Mouse (Mus musculus): Measurements from ENCODE around the gene Gm10428. TPM values are rescaled to one million over a fixed set of nuclear protein-coding genes. Genes with fewer than 3 reads are reported as not detected.

Gm10428 gene
- polyA plus RNA-seq, 1 experiment from 2014 or later, result not detected

GRCm38 (mm10) chr11:62756456-62757142 lies 3.7 kb downstream of the Gm10428 start:
- ATAC-seq (replicated peaks; ENCODE audit: low FRiP score) (peak; percentile 99), DNase-seq (ENCODE audit: low spot score) (peak; percentile 98)
- no peaks in the 10 kb centered on the region for H3K36me3 ChIP-seq (ENCODE audit: control insufficient read depth, insufficient read depth, low read length)
- H3K4me2 ChIP-seq (ENCODE audit: low read depth, low read length, severe bottlenecking), result peak overlapping the region; percentile 46
- no peaks in the 10 kb centered on the region; the same call in 1 of the 2 replicates for H3K27me3 ChIP-seq (ENCODE audit: control insufficient read depth, insufficient read depth, low read length)
- no peaks in the 10 kb centered on the region; the same call in 1 of the 2 replicates for H3K4me1 ChIP-seq (replicated peaks; ENCODE audit: control insufficient read depth, insufficient read depth, low read length)
- H3K27ac ChIP-seq (ENCODE audit: low read depth, low read length), result no peak overlapping the region
- H3K9me3 ChIP-seq (ENCODE audit: control insufficient read depth, low read length), result no peaks in the 10 kb centered on the region
- 10% methylated on average over 36 of the region's 36 CpGs for WGBS
- H3K4me3 ChIP-seq (ENCODE audit: low read depth, low read length), result peak overlapping the region; percentile 3; the same call in 1 of the 2 replicates
- H3K9ac ChIP-seq (ENCODE audit: low read length), result peak overlapping the region; percentile 23

DNA sequence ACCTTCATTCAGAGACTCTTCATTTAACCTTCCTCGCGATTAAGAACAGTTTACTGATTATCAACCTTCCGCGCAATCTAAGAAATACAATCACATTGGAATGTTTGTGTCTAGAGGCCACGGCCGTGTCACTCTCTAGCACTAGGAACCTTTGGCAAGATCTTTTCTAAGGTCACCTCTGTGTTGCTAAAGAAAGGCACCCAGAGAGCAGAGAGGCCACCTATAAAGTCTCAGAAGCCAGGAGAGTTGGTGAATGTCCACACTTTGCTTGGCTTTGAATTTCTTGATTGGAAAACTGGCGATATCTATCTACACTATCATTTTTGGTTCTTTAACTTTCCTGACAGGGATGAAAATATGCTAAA lies 4.2 kb downstream of the Gm10428 start:
- WGBS, result 9% methylated on average over 7 of the region's 7 CpGs
- Histone ChIP-seq H3K4me3 (ENCODE audit: low read depth, low read length) (0 out of 2 replicates have a peak overlapping the region, but pooled peaks have one; percentile 3), H3K27me3 (ENCODE audit: control insufficient read depth, insufficient read depth, low read length) (no peaks in the 10 kb centered on the region; the same call in 1 of the 2 replicates), H3K9ac (ENCODE audit: low read length) (peak overlapping the region; percentile 14; the same call in 1 of the 2 replicates), H3K4me1 (replicated peaks; ENCODE audit: control insufficient read depth, insufficient read depth, low read length) (no peaks in the 10 kb centered on the region; the same call in 1 of the 2 replicates), H3K4me2 (ENCODE audit: low read depth, low read length, severe bottlenecking) (peak overlapping the region; percentile 46), H3K9me3 (ENCODE audit: control insufficient read depth, low read length) (no peaks in the 10 kb centered on the region), H3K27ac (ENCODE audit: low read depth, low read length) (no peak overlapping the region), H3K36me3 (ENCODE audit: control insufficient read depth, insufficient read depth, low read length) (no peaks in the 10 kb centered on the region)
- ATAC-seq (replicated peaks; ENCODE audit: low FRiP score), result 0 out of 2 replicates have a peak, but pooled peaks have one; percentile 22
- DNase-seq (ENCODE audit: low spot score), result no peak

- Histone ChIP-seq H3K36me3 (ENCODE audit: control insufficient read depth, insufficient read depth, low read length) (no peaks in the 10 kb centered on the region), H3K4me3 (ENCODE audit: low read depth, low read length) (no peak overlapping the region), H3K4me1 (replicated peaks; ENCODE audit: control insufficient read depth, insufficient read depth, low read length) (no peaks in the 10 kb centered on the region; the same call in 1 of the 2 replicates), H3K27me3 (ENCODE audit: control insufficient read depth, insufficient read depth, low read length) (no peaks in the 10 kb centered on the region; the same call in 1 of the 2 replicates), H3K4me2 (ENCODE audit: low read depth, low read length, severe bottlenecking) (no peak overlapping the region), H3K9ac (ENCODE audit: low read length) (no peak overlapping the region), H3K27ac (ENCODE audit: low read depth, low read length) (no peak overlapping the region), H3K9me3 (ENCODE audit: control insufficient read depth, low read length) (no peaks in the 10 kb centered on the region)
- ATAC-seq (replicated peaks; ENCODE audit: low FRiP score) (no peak), DNase-seq (ENCODE audit: low spot score) (no peak)
- WGBS, result 79% methylated on average over 6 of the region's 6 CpGs
These were observed 5.0 kb downstream of the Gm10428 start for GRCm38 (mm10) chr11:62757906-62758305.

DNA sequence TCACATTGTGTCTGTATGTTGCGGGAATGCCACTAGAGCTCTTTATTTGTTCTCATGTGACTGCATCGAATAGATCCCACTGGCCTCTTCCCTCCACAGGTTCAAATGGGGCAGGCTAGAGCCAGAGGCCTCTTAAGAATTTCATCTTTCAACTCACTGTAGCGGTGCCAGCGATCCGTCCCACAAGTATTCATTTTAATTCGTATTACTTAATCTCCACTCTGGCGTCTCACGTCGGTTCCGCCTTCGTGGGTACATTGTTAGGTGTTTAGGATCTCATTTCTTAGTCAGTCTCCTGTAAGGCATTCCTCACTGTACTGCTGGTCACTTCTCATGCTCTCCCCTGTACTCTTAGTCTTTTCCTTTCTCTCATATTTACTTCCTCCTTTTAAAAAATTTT lies 5.6 kb downstream of the Gm10428 start:
- Histone ChIP-seq H3K9ac (ENCODE audit: low read length) (no peak overlapping the region), H3K27ac (ENCODE audit: low read depth, low read length) (no peak overlapping the region), H3K36me3 (ENCODE audit: control insufficient read depth, insufficient read depth, low read length) (no peaks in the 10 kb centered on the region), H3K4me1 (replicated peaks; ENCODE audit: control insufficient read depth, insufficient read depth, low read length) (no peaks in the 10 kb centered on the region; the same call in 1 of the 2 replicates), H3K4me2 (ENCODE audit: low read depth, low read length, severe bottlenecking) (no peak overlapping the region), H3K27me3 (ENCODE audit: control insufficient read depth, insufficient read depth, low read length) (no peaks in the 10 kb centered on the region; the same call in 1 of the 2 replicates), H3K9me3 (ENCODE audit: control insufficient read depth, low read length) (no peaks in the 10 kb centered on the region), H3K4me3 (ENCODE audit: low read depth, low read length) (no peak overlapping the region)
- no peak for DNase-seq (ENCODE audit: low spot score)
- no peak for ATAC-seq (replicated peaks; ENCODE audit: low FRiP score)
- 90% methylated on average over 11 of the region's 11 CpGs for WGBS

- DNase-seq (ENCODE audit: low spot score) (no peak), ATAC-seq (replicated peaks; ENCODE audit: low FRiP score) (no peak)
- no peaks in the 10 kb centered on the region for H3K9me3 ChIP-seq (ENCODE audit: control insufficient read depth, low read length)
- 82% methylated on average over 9 of the region's 9 CpGs for WGBS
- no peak overlapping the region for H3K4me3 ChIP-seq (ENCODE audit: low read depth, low read length)
- no peaks in the 10 kb centered on the region; the same call in 1 of the 2 replicates for H3K4me1 ChIP-seq (replicated peaks; ENCODE audit: control insufficient read depth, insufficient read depth, low read length)
- H3K36me3 ChIP-seq (ENCODE audit: control insufficient read depth, insufficient read depth, low read length), result no peaks in the 10 kb centered on the region
- H3K27me3 ChIP-seq (ENCODE audit: control insufficient read depth, insufficient read depth, low read length), result no peaks in the 10 kb centered on the region; the same call in 1 of the 2 replicates
- no peak overlapping the region for H3K4me2 ChIP-seq (ENCODE audit: low read depth, low read length, severe bottlenecking)
- no peak overlapping the region for H3K27ac ChIP-seq (ENCODE audit: low read depth, low read length)
- H3K9ac ChIP-seq (ENCODE audit: low read length), result no peak overlapping the region
These were observed 8.0 kb downstream of the Gm10428 start for GRCm38 (mm10) chr11:62760755-62761457.

DNA sequence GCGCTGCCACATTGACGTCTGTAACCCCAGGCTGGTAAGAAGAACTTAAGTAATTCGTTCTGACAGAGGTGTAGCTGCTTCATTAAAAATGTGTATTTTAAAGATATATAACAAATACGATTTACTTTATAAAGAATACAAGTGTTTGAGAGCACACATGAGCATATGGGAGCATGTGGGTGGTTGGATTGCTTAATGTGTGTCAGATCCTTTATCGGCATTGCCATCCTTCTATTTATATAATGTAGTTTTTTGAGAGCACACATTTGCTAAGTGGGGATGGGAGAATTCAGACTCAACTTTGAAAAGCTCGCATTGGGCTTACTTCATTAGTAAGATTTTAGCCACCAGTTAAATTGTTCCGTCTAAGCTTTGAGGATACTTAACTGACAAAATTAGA lies 23.6 kb downstream of the Gm10428 start:
- peaks cover 27% of the 10 kb centered on the region for H3K36me3 ChIP-seq (ENCODE audit: control insufficient read depth, insufficient read depth, low read length)
- no peaks in the 10 kb centered on the region for H3K4me1 ChIP-seq (replicated peaks; ENCODE audit: control insufficient read depth, insufficient read depth, low read length)
- peaks cover 38% of the 10 kb centered on the region for H3K9me3 ChIP-seq (ENCODE audit: control insufficient read depth, low read length)

GRCm38 (mm10) chr11:62788935-62789616 lies 36.2 kb downstream of the Gm10428 start, which contains the start of gene Zfp286:
TSS of gene Zfp286 (minus strand) at chr11:62789462.
- peak; percentile 97 for ATAC-seq (replicated peaks; ENCODE audit: low FRiP score)
- no peak within 1 kb of the TSS for H3K27ac ChIP-seq (ENCODE audit: low read depth, low read length)
- 7% methylated on average over 34 of the region's 34 CpGs for WGBS

More for the DNA sequence above, 23.6 kb downstream of the Gm10428 start:
- Histone ChIP-seq H3K4me3 (ENCODE audit: low read depth, low read length) (no peak overlapping the region), H3K27ac (ENCODE audit: low read depth, low read length) (no peak overlapping the region), H3K27me3 (ENCODE audit: control insufficient read depth, insufficient read depth, low read length) (no peaks in the 10 kb centered on the region), H3K9ac (ENCODE audit: low read length) (no peak overlapping the region), H3K4me2 (ENCODE audit: low read depth, low read length, severe bottlenecking) (no peak overlapping the region)
- ATAC-seq (replicated peaks; ENCODE audit: low FRiP score) (no peak), DNase-seq (ENCODE audit: low spot score) (no peak)
- 94% methylated on average over 7 of the region's 7 CpGs for WGBS

GRCm38 (mm10) chr11:62789617-62789936 lies 36.7 kb downstream of the Gm10428 start:
- Histone ChIP-seq H3K9me3 (ENCODE audit: control insufficient read depth, low read length) (no peaks in the 10 kb centered on the region), H3K27ac (ENCODE audit: low read depth, low read length) (no peak overlapping the region), H3K4me1 (replicated peaks; ENCODE audit: control insufficient read depth, insufficient read depth, low read length) (no peaks in the 10 kb centered on the region), H3K36me3 (ENCODE audit: control insufficient read depth, insufficient read depth, low read length) (no peaks in the 10 kb centered on the region; the same call in 1 of the 2 replicates), H3K9ac (ENCODE audit: low read length) (peak overlapping the region; percentile 37), H3K4me2 (ENCODE audit: low read depth, low read length, severe bottlenecking) (peak overlapping the region; percentile 69), H3K4me3 (ENCODE audit: low read depth, low read length) (peak overlapping the region; percentile 34), H3K27me3 (ENCODE audit: control insufficient read depth, insufficient read depth, low read length) (no peaks in the 10 kb centered on the region)
- DNase-seq (ENCODE audit: low spot score) (no peak), ATAC-seq (replicated peaks; ENCODE audit: low FRiP score) (no peak)
- 60% methylated on average over 3 of the region's 3 CpGs for WGBS

More at GRCm38 (mm10) chr11:62788935-62789616, 36.2 kb downstream of the Gm10428 start, which contains the start of gene Zfp286:
- H3K4me3 ChIP-seq (ENCODE audit: low read depth, low read length), result peak within 1 kb of the TSS; percentile 34
- DNase-seq (ENCODE audit: low spot score), result peak; percentile 96
- H3K36me3 ChIP-seq (ENCODE audit: control insufficient read depth, insufficient read depth, low read length), result peaks cover 1% of the 10 kb centered on the region; the same call in 1 of the 2 replicates
- peak within 1 kb of the TSS; percentile 53 for H3K9ac ChIP-seq (ENCODE audit: low read length)
- H3K9me3 ChIP-seq (ENCODE audit: control insufficient read depth, low read length), result peaks cover 1% of the 10 kb centered on the region; the same call in 1 of the 2 replicates
- H3K4me2 ChIP-seq (ENCODE audit: low read depth, low read length, severe bottlenecking), result peak within 1 kb of the TSS; percentile 69
- no peaks in the 10 kb centered on the region for H3K27me3 ChIP-seq (ENCODE audit: control insufficient read depth, insufficient read depth, low read length)
- H3K4me1 ChIP-seq (replicated peaks; ENCODE audit: control insufficient read depth, insufficient read depth, low read length), result no peaks in the 10 kb centered on the region

Measured in forebrain, embryonic 11.5 days (tissue).